Mouse (Mus musculus): ENCODE results near the gene Btbd11. TPM values are rescaled to one million over a fixed set of nuclear protein-coding genes. Genes with fewer than 3 reads are reported as not detected.

Gene Btbd11
- total RNA-seq (2021), result 1 to 10 TPM; 1.4 to 1.7 TPM

DNA sequence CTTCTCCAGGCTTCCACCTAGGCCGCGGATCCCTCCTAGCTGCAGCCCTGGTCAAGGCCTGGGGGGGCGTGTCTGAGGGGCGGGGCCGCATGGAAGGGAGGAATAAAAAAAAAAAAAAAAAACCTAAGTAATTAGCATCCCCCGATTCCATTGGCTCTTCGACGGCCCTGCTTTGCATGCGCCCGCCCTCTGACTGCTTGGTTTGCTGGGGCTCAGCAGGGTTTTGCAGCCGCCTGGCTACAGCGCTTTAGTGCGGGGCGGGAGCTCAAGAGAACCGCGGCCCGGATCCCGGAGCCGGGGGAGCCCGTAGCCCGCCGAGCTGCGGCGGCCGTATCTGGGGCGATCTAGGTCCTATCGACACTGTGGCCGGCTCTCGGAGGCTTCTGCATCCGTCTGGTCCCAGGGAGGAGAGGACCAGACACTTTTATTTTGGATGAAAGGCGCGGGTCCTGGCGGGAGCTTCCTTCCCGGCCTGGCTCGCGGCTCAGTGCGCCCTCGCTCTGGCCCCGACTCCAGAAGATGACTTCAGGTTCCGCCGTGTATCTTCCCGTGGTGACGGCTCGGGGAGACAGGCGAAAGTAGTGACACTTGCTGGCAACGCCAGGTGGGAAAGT, at the start of gene Btbd11:
Btbd11 (plus strand) TSS at position 210 of the 614 bp plus-strand sequence.
- DNase-seq (ENCODE audit: low spot score), result peak; percentile 83

DNA sequence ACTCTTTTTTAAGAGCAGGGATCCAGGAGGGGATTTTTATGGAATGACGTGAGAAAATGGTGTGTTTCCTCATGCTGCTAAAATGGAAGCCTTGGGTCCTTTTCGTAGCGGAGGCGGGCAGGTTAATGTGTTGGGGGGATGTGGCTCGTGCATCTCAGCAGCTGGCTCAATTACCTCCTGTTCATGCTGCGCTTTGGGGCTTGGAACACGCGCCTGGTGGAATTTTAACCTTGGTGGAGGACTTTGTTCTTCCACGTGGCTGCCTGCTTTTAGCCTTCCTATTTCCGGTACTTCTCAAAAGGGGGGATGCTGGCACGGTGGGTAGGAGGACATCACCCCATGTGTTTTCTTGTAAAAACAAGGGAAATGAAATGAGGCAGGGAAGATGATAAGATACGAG, 47.9 kb upstream of the Btbd11 start:
- intact Hi-C loops (cut with DNase I), result no loop called here
- no peak for DNase-seq (ENCODE audit: low spot score)

More for the DNA sequence above, at the start of gene Btbd11:
- intact Hi-C loops (cut with DNase I), result no loop called here

DNA sequence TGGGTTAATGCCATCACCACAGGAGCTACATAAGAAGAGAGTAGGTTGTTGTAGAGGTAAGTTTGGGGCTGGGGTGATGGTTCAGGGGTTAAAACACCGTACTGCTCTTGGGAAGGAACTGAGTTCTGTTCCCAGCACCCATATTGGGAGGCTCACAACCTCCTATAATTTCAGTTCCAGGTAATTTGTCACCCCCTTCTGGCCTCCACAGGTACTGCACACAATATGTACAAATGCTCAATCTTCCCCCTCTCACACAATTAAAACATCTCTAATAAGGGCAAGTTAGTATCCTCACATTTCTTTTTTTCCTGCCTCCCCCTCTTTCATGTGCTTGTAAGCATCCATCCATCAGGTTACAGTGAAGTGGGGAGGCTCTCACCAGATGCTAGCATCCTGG, 44.7 kb upstream of the Btbd11 start:
- no peak for DNase-seq (ENCODE audit: low spot score)

DNA sequence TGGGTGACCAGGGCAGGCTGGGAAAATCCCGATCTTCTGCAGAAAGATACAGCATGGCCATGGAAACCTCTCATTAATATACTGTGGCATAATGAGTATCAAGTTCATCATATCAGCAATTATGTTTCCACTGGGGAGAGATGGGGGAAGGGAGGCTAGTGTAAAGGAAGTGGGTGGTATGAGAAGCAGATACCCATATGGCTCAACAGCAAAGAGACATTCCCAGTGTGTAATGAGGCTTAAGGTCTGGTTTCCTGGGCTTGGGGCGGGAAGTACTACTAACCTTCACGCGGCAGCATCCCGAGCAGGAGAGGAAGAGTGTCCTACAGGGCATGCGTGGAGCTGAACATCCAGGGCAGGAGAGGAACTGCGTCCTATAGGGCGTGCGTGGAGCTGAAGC, 39.4 kb upstream of the Btbd11 start:
- intact Hi-C loops (cut with DNase I), result no loop called here
- no peak for DNase-seq (ENCODE audit: low spot score)

More for the DNA sequence above, 44.7 kb upstream of the Btbd11 start:
- intact Hi-C loops (cut with DNase I), result no loop called here

DNA sequence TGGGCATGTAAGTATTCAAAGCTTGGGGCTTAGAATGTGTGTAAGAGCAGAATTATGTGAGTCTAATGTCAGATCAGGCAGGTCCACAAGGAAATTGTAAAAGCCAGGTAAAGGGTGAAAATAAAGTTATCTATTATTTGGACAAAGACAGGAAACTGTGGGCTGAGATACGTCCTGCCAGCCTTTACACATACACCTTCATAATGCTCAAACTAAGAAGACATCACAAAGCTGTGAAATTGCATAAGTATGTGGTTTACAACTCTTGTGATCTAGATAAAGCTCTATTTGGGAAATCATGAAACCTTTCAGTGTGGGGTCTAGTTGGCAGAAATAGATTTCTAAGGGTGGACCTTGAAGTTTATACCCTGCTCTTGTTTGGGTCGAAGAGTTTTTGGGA, 34.1 kb upstream of the Btbd11 start:
- DNase-seq (ENCODE audit: low spot score), result no peak
- intact Hi-C loops (cut with DNase I), result no loop called here

GRCm38 (mm10) chr10:85354270-85354669, 32.3 kb upstream of the Btbd11 start:
- intact Hi-C loops (cut with DNase I), result no loop called here
- no peak for DNase-seq (ENCODE audit: low spot score)

DNA sequence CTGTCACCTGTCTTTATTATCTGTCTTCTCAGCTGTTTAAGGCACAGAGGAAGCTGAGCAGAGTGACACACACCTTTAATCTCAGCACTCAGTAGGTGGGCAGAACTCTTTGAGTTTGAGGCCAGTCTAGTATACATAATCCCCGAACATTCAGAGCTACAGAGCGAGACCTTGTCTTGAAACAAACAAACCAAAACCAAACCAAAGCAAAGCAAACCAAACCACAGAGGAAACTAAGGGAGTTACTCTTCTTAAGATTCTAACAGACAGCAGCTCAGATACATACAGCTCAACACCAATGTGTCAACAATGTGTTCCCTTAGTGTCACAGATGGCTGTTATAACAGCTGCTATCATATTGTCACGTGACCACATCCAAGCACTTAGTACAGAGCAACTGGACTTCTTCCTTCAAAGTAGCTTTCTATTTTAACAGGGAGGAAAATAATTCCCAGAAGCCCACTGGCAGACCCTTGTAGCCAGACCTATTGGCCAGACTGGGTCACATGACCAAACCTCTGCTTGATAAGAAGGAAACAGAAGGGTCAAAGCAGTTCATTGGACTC, 27.0 kb upstream of the Btbd11 start:
- intact Hi-C loops (cut with DNase I), result no loop called here

DNA sequence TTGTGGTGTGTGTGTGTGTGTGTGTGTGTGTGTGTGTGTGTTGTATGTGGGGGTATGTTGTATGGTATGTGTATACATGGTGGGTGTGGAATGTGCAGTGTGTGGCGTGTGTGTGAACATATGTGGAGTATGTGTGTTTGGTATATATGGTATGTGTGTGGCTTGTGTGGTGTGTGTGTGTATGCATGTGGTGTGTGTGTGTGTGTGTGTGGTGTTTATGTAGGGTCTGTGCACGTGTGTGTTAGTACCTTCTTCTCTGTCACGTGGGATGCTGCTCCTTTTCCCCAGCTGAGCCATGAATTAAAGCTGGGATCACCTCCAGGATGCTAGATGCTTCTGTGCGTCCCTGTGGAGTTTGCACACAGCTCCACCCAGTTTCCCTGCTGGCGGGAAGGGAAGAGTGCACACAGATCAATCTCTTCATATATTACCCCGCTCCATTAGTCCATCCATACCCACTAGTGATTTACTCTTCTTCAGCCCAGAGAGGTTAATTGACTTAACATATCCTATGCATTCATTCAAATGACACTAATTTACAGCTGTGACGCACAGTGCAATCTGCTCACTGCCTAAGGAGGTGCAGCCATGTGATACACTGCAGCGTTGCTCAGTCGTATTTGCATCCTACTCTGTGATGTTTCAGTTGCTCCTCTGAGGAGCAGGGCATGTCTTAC, 23.7 kb upstream of the Btbd11 start:
- no peak for DNase-seq (ENCODE audit: low spot score)
- intact Hi-C loops (cut with DNase I), result no loop called here

More for the DNA sequence above, 27.0 kb upstream of the Btbd11 start:
- DNase-seq (ENCODE audit: low spot score), result no peak

DNA sequence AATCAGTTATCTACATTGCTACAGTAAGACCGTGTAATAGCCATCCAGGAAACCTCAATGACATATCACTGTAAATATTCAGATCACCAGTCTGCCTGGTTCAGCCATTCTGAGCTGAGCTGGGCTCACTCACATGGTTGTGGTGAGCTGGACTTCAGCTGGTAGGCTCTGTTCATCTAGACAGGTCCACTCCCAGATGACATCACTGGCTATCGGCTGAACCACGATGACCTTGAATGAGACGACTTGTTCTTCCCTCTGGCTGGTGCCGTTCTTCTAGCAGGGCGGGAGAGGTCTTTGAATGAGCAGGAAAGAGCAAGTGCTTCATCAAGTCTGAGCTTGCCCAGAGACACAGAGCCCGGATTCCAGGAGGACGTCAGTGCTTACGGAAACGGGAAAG, 19.7 kb upstream of the Btbd11 start:
- intact Hi-C loops (cut with DNase I), result no loop called here

GRCm38 (mm10) chr10:85371309-85371708, 15.3 kb upstream of the Btbd11 start:
- intact Hi-C loops (cut with DNase I), result no loop called here
- no peak for DNase-seq (ENCODE audit: low spot score)

More for the DNA sequence above, 19.7 kb upstream of the Btbd11 start:
- DNase-seq (ENCODE audit: low spot score), result no peak

- no peak for DNase-seq (ENCODE audit: low spot score)
- intact Hi-C loops (cut with DNase I), result no loop called here
These were observed 14.5 kb upstream of the Btbd11 start for GRCm38 (mm10) chr10:85372108-85372507.

- intact Hi-C loops (cut with DNase I), result no loop called here
- DNase-seq (ENCODE audit: low spot score), result no peak
These were observed 7.6 kb upstream of the Btbd11 start for GRCm38 (mm10) chr10:85378972-85379371.

DNA sequence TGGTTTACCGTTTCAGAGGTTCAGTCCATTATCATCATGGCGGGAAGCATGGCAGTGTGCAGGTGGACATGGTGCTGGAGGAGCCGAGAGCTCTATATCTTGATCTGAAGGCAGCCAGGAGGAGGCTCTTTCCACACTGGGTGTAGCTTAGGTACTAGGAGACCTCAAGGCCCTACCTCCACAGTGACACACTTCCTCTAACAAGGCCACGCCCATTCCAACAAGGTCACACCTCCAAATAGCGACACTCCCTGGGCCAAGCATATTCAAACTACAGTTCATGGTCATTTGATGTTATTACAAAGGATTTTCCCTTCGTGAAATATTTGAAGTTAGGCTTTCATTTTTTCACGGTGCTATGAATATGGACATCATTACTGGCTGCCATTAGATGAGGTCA, 3.6 kb upstream of the Btbd11 start:
- no peak for DNase-seq (ENCODE audit: low spot score)
- intact Hi-C loops (cut with DNase I), result no loop called here

GRCm38 (mm10) chr10:85387219-85388070, 831 bp downstream of the Btbd11 start:
- intact Hi-C loops (cut with DNase I), result no loop called here
- peak; percentile 5 for DNase-seq (ENCODE audit: low spot score)

- DNase-seq (ENCODE audit: low spot score), result no peak
- intact Hi-C loops (cut with DNase I), result no loop called here
These were observed 1.6 kb downstream of the Btbd11 start for GRCm38 (mm10) chr10:85388071-85388750.

- DNase-seq (ENCODE audit: low spot score), result no peak
- intact Hi-C loops (cut with DNase I), result no loop called here
These were observed 2.1 kb downstream of the Btbd11 start for GRCm38 (mm10) chr10:85388751-85389115.

GRCm38 (mm10) chr10:85389286-85390139, 2.9 kb downstream of the Btbd11 start:
- no peak for DNase-seq (ENCODE audit: low spot score)
- intact Hi-C loops (cut with DNase I), result no loop called here

DNA sequence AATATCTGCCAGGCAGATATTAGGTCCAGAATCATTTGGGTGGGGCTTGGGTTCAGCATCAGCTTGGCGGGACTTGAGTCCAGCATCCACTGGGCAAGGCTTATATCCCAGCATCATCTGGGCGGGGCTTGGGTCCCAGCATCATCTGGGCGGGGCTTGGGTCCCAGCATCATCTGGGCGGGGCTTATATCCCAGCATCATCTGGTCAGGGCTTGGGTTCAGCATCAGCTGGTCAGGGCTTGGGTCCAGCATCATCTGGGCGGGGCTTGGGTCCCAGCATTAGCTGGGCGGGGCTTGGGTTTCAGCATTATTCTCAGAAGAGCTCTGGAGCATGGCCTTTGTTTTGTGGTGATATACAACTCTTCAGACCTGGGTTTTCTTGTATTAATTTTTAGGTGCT, 6.4 kb downstream of the Btbd11 start:
- no peak for DNase-seq (ENCODE audit: low spot score)
- intact Hi-C loops (cut with DNase I), result no loop called here

DNA sequence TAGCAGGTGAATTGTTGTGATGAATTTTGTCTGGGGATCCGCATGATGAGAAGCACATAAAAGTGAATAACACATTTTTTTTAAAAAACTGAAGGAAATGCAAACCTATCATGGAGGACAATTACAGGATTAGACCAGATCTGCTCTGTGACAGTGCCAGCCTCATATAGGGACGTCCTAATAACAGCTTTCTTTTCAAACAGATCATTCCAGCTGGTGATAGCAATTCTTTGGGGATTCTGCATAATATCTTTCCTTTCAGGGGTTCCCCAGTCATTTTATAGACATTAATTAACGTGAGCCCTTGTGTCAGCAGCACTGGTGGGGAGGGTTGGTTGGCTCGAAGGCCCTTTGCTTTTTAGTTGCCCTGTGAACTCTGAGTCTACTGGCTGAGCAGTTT, 7.9 kb downstream of the Btbd11 start:
- intact Hi-C loops (cut with DNase I), result no loop called here
- no peak for DNase-seq (ENCODE audit: low spot score)

Measured in heart, postnatal 25 days (tissue).